Mouse (Mus musculus) heart, postnatal 0 days (tissue): Measurements from ENCODE around the gene Uts2b. TPM values are rescaled to one million over a fixed set of nuclear protein-coding genes. Genes with fewer than 3 reads are reported as not detected.

Source experiments
- ATAC-seq: fragments of 200-750 bp; cut with Nextera tagmentation; 2 replicates; pipeline ENCODE4 v1.8.0; 2017; ENCODE audit warnings: low read depth, moderate number of reproducible peaks, moderate library complexity; ENCODE audit not compliant: insufficient read depth
- DNase-seq: peaks from one replicate; pipeline ENCODE4 v3.0.0-alpha.2; 2016; ENCODE audit warnings: low spot score
- H3K27ac ChIP-seq: fragments of 300-500 bp; sonication (generic); 2 replicates; pipeline ENCODE4 v1.5.1; 2014; ENCODE audit warnings: low read depth, mild to moderate bottlenecking
- H3K27me3 ChIP-seq: fragments of 300-500 bp; sonication (generic); 2 replicates; pipeline ENCODE4 v1.6.1; 2014; ENCODE audit warnings: low read length, mixed read lengths; ENCODE audit not compliant: control insufficient read depth, insufficient read depth
- H3K36me3 ChIP-seq: fragments of 300-500 bp; sonication (generic); replicated peaks from 2 replicates; pipeline ENCODE4 v1.6.1; 2014; ENCODE audit warnings: low read length, mixed read lengths; ENCODE audit not compliant: control insufficient read depth, insufficient read depth
- H3K4me1 ChIP-seq: fragments of 300-500 bp; sonication (generic); 2 replicates; pipeline ENCODE4 v1.6.1; 2014; ENCODE audit warnings: antibody characterized with exemption; ENCODE audit not compliant: control insufficient read depth, insufficient read depth
- H3K4me2 ChIP-seq: fragments of 300-500 bp; sonication (generic); 2 replicates; pipeline ENCODE4 v1.6.1; 2014; ENCODE audit warnings: low read depth, mild to moderate bottlenecking, low read length, moderate library complexity
- H3K4me3 ChIP-seq: fragments of 300-500 bp; sonication (generic); 2 replicates; pipeline ENCODE4 v1.5.1; 2014; ENCODE audit warnings: low read depth, low read length
- H3K9ac ChIP-seq: fragments of 300-500 bp; sonication (generic); replicated peaks from 2 replicates; pipeline ENCODE4 v1.6.1; 2014; ENCODE audit warnings: low read depth, low read length, mixed read lengths
- H3K9me3 ChIP-seq: fragments of 300-500 bp; sonication (generic); replicated peaks from 2 replicates; pipeline ENCODE4 v1.6.1; 2016; ENCODE audit warnings: low read length; ENCODE audit not compliant: control insufficient read depth
- CTCF ChIP-seq: IDR thresholded peaks from 2 replicates; pipeline ENCODE4 v1.5.1; 2016; ENCODE audit warnings: antibody characterized with exemption, control low read depth, low read depth
- EP300 ChIP-seq: IDR thresholded peaks from 2 replicates; pipeline ENCODE4 v1.6.1; 2016; ENCODE audit warnings: antibody characterized with exemption, low read depth
- WGBS: fragments of 180-500 bp; shearing (Covaris S2); extraction: QIAGEN DNeasy Blood & Tissue Kit; methylation state at CpG from one replicate; pipeline ENCODE4 v1.1.7; 2014; 5-methylcytosine and 5-hydroxymethylcytosine counted together
- polyA plus RNA-seq: library from polyadenylated mRNA; unstranded; fragments of >200 nt; fragmentation: Nextera tagmentation; extraction: Ambion mirVana; gene quantifications from 2 replicates; pipeline ENCODE4 v1.2.1, GENCODE M21; 2015
- total RNA-seq: library from RNA; depleted of rRNA; stranded (reverse); fragments of >200 nt; gene quantifications from 2 replicates; pipeline ENCODE4 v1.2.3, GENCODE M21; 2014; ENCODE audit warnings: low replicate concordance

Uts2b gene
- total and polyA plus RNA-seq, 2 experiments from 2014 or later = 25.2 TPM; not detected in 1

DNA sequence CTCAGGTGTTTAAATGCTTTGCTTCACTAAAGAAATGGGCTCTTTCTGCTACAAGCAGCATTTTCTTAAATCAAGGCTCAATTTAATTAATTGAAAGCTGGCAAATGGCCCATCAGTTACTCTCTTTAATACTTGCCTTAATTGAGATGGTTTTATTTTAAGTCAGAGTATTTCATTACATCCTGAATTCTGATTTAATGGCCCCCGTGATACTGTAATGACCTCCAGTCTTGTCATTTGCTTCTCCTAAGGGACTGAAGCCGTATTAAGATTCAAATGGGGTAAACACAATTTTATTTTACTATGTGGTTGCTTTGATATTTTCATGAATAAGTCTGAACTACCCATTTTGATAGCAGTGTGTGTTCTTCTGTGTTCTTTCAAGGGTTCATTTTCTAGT is 661 bp upstream of the Uts2b start:
- ATAC-seq = no peak

DNA sequence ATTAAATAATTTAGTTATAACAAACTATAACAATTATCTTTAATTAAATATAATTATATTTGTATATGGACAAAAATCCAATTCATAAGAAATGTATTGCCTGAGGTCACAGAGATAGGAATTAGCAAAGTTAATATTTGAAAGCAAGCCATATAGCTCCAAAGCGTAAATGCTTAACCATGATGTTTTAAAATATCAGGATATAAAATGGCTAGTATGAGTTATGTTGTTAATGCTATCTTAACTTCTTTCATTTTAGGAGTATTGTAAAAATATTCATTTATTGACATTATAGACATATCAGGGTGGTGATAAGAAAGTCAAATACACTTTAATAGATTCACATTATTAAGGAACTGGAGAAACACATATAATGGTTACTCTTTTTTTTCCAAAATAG is 10.0 kb downstream of the Uts2b start:
- no peaks in the 10 kb centered on the region for H3K9me3 ChIP-seq
- H3K9ac ChIP-seq = no peak overlapping the region
- H3K4me2 ChIP-seq = no peak overlapping the region
- no peak overlapping the region for H3K4me3 ChIP-seq
- no peak overlapping the region for H3K27ac ChIP-seq
- H3K27me3 ChIP-seq = no peaks in the 10 kb centered on the region
- ATAC-seq = no peak
- no peak for TF ChIP-seq EP300
- H3K4me1 ChIP-seq = no peaks in the 10 kb centered on the region
- H3K36me3 ChIP-seq = no peaks in the 10 kb centered on the region
- DNase-seq = no peak
- 94% methylated on average over 1 of the region's 1 CpGs for WGBS

More for the DNA sequence above, 661 bp upstream of the Uts2b start:
- TF ChIP-seq EP300 = no peak
- no peak for TF ChIP-seq CTCF
- Histone ChIP-seq H3K27ac (no peak overlapping the region), H3K9ac (no peak overlapping the region), H3K36me3 (no peaks in the 10 kb centered on the region), H3K4me2 (no peak overlapping the region), H3K9me3 (no peaks in the 10 kb centered on the region), H3K27me3 (no peaks in the 10 kb centered on the region), H3K4me3 (no peak overlapping the region), H3K4me1 (no peaks in the 10 kb centered on the region)
- no peak for DNase-seq
- 76% methylated on average over 2 of the region's 2 CpGs for WGBS

DNA sequence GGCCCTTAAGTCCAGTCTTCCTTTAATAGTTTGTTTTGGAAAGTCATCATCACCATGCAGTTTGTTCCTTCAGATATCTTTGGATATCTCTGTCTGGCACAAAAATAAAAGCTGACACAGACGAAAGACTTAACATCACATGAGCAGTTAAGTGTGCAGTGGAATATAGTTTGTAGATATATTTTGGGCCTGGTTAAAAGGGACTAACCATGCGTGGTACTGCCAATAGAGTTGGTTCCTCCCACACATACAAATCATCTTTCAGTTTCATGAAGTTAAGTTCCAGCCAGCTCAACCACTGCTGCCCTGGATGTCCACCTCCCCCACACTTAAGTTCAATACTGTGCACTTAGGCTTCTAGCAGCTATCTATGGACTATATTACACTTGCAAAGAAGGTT is 15.6 kb downstream of the Uts2b start:
- 31% methylated on average over 2 of the region's 2 CpGs for WGBS
- DNase-seq (no peak), ATAC-seq (no peak)
- Histone ChIP-seq H3K4me1 (no peaks in the 10 kb centered on the region), H3K27me3 (no peaks in the 10 kb centered on the region), H3K4me3 (no peak overlapping the region), H3K36me3 (no peaks in the 10 kb centered on the region), H3K27ac (no peak overlapping the region), H3K9ac (no peak overlapping the region), H3K4me2 (no peak overlapping the region), H3K9me3 (no peaks in the 10 kb centered on the region)
- TF ChIP-seq EP300 (no peak), CTCF (no peak)

DNA sequence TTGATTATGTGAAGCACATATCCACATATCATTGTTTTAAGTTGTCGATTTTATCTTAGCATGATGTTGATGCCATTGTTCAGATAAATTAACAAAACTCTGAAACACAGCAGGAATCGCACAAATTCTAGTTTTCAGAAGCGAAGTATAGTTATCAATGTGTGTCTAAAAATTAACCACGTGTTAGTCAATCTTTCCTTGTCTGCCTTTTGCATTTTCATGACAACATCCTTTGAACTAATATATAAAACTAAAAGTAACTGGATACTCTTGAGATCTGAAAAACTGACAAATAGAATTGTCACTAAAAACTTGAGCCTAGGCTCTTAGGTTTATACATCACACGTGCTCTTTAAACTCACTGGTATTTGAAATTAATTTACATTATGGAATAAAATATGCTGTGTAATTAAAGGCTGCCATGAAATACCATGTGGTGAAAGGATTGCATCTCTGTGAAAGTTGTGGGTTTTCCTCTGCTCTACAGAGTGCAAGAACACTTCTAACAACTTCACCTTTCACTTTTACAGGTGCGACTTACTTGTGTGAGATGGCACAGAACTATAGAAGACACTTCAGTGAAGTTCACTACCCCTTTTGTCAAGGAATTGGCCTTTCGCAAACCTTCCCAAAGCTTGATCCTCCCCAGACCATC is 20.0 kb downstream of the Uts2b start:
- 76% methylated on average over 7 of the region's 7 CpGs for WGBS
- Histone ChIP-seq H3K4me1 (no peaks in the 10 kb centered on the region), H3K9ac (no peak overlapping the region), H3K27me3 (no peaks in the 10 kb centered on the region), H3K27ac (no peak overlapping the region), H3K36me3 (no peaks in the 10 kb centered on the region), H3K9me3 (no peaks in the 10 kb centered on the region), H3K4me2 (no peak overlapping the region), H3K4me3 (no peak overlapping the region)
- ATAC-seq = no peak
- no peak for DNase-seq
- TF ChIP-seq EP300 (no peak), CTCF (no peak)

- DNase-seq (no peak), ATAC-seq (no peak)
- H3K27me3 ChIP-seq = no peaks in the 10 kb centered on the region
- no peak overlapping the region for H3K27ac ChIP-seq
- H3K9ac ChIP-seq = no peak overlapping the region
- no peak overlapping the region for H3K4me3 ChIP-seq
- H3K4me1 ChIP-seq = no peaks in the 10 kb centered on the region
- H3K9me3 ChIP-seq = no peaks in the 10 kb centered on the region
- no peak overlapping the region for H3K4me2 ChIP-seq
- H3K36me3 ChIP-seq = no peaks in the 10 kb centered on the region
- WGBS = 88% methylated on average over 2 of the region's 2 CpGs
- TF ChIP-seq EP300 (no peak), CTCF (no peak)
Observed at GRCm38 (mm10) chr16:27349235-27349634, 20.8 kb downstream of the Uts2b start.

DNA sequence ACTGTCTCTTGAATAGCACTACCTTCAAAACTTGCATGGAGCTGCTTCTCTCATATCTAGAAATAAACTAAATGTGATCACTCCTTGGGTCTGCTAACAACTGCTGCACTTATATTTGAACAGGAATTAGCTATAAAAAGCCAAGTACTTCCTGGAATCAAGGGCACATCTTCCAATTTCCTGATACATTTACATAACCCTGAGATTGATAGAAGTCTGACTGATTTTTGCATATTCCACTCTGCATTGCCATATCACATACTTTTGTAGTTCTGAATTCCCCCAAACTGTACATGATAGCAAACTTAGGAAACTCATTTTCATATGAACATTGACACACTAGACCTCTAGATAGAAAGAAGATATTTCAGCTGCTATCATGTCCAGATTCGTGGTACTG is 21.7 kb downstream of the Uts2b start:
- DNase-seq (no peak), ATAC-seq (no peak)
- H3K4me2 ChIP-seq = no peak overlapping the region
- H3K4me1 ChIP-seq = no peaks in the 10 kb centered on the region
- H3K27me3 ChIP-seq = no peaks in the 10 kb centered on the region
- no peak for TF ChIP-seq CTCF
- TF ChIP-seq EP300 = no peak
- 48% methylated on average over 1 of the region's 1 CpGs for WGBS
- no peak overlapping the region for H3K4me3 ChIP-seq
- no peaks in the 10 kb centered on the region for H3K9me3 ChIP-seq
- no peak overlapping the region for H3K27ac ChIP-seq
- H3K36me3 ChIP-seq = no peaks in the 10 kb centered on the region
- H3K9ac ChIP-seq = no peak overlapping the region
